Mouse (Mus musculus) MEL (cell line): ENCODE results near the gene Gys1. TPM values are rescaled to one million over a fixed set of nuclear protein-coding genes. Genes with fewer than 3 reads are reported as not detected.

ENCODE experiments used
- DNase-seq: peaks from one replicate; pipeline ENCODE4 v3.0.0; 2011; ENCODE audit warnings: low read depth, low spot score
- H3K27ac ChIP-seq: 2 replicates; pipeline ENCODE4 v1.5.1; 2012; ENCODE audit warnings: low read depth, mild to moderate bottlenecking, control low read depth, low read length, moderate library complexity; ENCODE audit not compliant: control insufficient read depth
- H3K27me3 ChIP-seq, 2 experiments: fragments of 150-350 bp in 1 of 2; sonication (generic) in 1 of 2; 2 replicates each; pipeline ENCODE4 v1.6.1; 2012; ENCODE audit warnings: low read length in 2 of 2, mild to moderate bottlenecking in 2 of 2, improper control_type of control experiment in 1 of 2, moderate library complexity in 1 of 2; ENCODE audit not compliant: insufficient read depth in 2 of 2, control insufficient read depth in 1 of 2
- H3K36me3 ChIP-seq, 2 experiments: 2 replicates each; pipeline ENCODE4 v1.6.1; 2012 to 2014; ENCODE audit warnings: low read length in 2 of 2, improper control_type of control experiment in 1 of 2, inconsistent platforms in 1 of 2, mild to moderate bottlenecking in 1 of 2; ENCODE audit not compliant: insufficient read depth in 2 of 2, control insufficient read depth in 1 of 2
- H3K4me1 ChIP-seq, 2 experiments: fragments of 150-350 bp in 1 of 2; sonication (generic) in 1 of 2; 2 replicates each; pipeline ENCODE4 v1.6.1; 2012; ENCODE audit warnings: low read length in 2 of 2, improper control_type of control experiment in 1 of 2, mild to moderate bottlenecking in 1 of 2; ENCODE audit not compliant: insufficient read depth in 2 of 2, control insufficient read depth in 1 of 2
- H3K4me3 ChIP-seq, 2 experiments: fragments of 150-350 bp in 1 of 2; sonication (generic) in 1 of 2; 2 replicates each; pipeline ENCODE4 v1.5.1; 2012; ENCODE audit warnings: low read depth in 2 of 2, low read length in 2 of 2, mild to moderate bottlenecking in 2 of 2, moderate library complexity in 2 of 2, control low read depth in 1 of 2, improper control_type of control experiment in 1 of 2; ENCODE audit not compliant: control insufficient read depth in 1 of 2, insufficient read depth in 1 of 2
- H3K79me2 ChIP-seq: 2 replicates; pipeline ENCODE4 v1.6.1; 2012; ENCODE audit warnings: mild to moderate bottlenecking, low read length, moderate library complexity; ENCODE audit not compliant: control insufficient read depth, poor library complexity, insufficient read depth
- H3K9ac ChIP-seq: 2 replicates; pipeline ENCODE4 v1.6.1; 2012; ENCODE audit warnings: low read depth, mild to moderate bottlenecking, control low read depth, low read length, moderate library complexity; ENCODE audit not compliant: control insufficient read depth, poor library complexity, severe bottlenecking
- H3K9me3 ChIP-seq: fragments of 150-350 bp; sonication (generic); replicated peaks from 2 replicates; pipeline ENCODE4 v1.6.1; 2012; ENCODE audit warnings: mild to moderate bottlenecking, low read length, improper control_type of control experiment, moderate library complexity; ENCODE audit not compliant: insufficient read depth
- BHLHE40 ChIP-seq: IDR thresholded peaks from 2 replicates; pipeline ENCODE4 v1.6.1; 2012; ENCODE audit warnings: low read depth, mild to moderate bottlenecking, inconsistent platforms, low read length, improper control_type of control experiment, borderline replicate concordance
- CHD2 ChIP-seq: IDR thresholded peaks from 2 replicates; pipeline ENCODE4 v1.6.1; 2011; ENCODE audit warnings: low read length, improper control_type of control experiment
- GABPA ChIP-seq: IDR thresholded peaks from 2 replicates; pipeline ENCODE4 v1.6.1; 2012; ENCODE audit warnings: low read depth, mild to moderate bottlenecking, inconsistent platforms, low read length, improper control_type of control experiment, moderate library complexity
- JUND ChIP-seq: IDR thresholded peaks from 2 replicates; pipeline ENCODE4 v1.6.1; 2011; ENCODE audit warnings: low read depth, mild to moderate bottlenecking, improper control_type of control experiment, low read length
- KAT2A ChIP-seq: conservative IDR thresholded peaks from 2 replicates; pipeline ENCODE4 v1.6.1; 2012; ENCODE audit warnings: low read depth, low read length, improper control_type of control experiment, inconsistent platforms
- MXI1 ChIP-seq: IDR thresholded peaks from 2 replicates; pipeline ENCODE4 v1.6.1; 2011; ENCODE audit warnings: mild to moderate bottlenecking, low read depth, low read length, improper control_type of control experiment
- MYC ChIP-seq: IDR thresholded peaks from 2 replicates; pipeline ENCODE4 v1.6.1; 2011; ENCODE audit warnings: low read depth, mild to moderate bottlenecking, low read length, improper control_type of control experiment, moderate library complexity
- NELFE ChIP-seq: IDR thresholded peaks from 2 replicates; pipeline ENCODE4 v1.6.1; 2011; ENCODE audit warnings: low read depth, low read length, improper control_type of control experiment
- SMC3 ChIP-seq: IDR thresholded peaks from 2 replicates; pipeline ENCODE4 v1.6.1; 2011; ENCODE audit warnings: low read depth, low read length, improper control_type of control experiment
- TCF12 ChIP-seq: IDR thresholded peaks from 2 replicates; pipeline ENCODE4 v1.6.1; 2014; ENCODE audit warnings: low read depth, mild to moderate bottlenecking, inconsistent platforms, low read length, improper control_type of control experiment, moderate library complexity
- USF1 ChIP-seq: IDR thresholded peaks from 2 replicates; pipeline ENCODE4 v1.6.1; 2014; ENCODE audit warnings: low read depth, mild to moderate bottlenecking, inconsistent platforms, low read length, improper control_type of control experiment, moderate library complexity
- USF2 ChIP-seq, 2 experiments: IDR thresholded peaks; 2 replicates each; pipeline ENCODE4 v1.6.1; 2011 to 2012; ENCODE audit warnings: improper control_type of control experiment in 2 of 2, low read length in 2 of 2, borderline replicate concordance in 1 of 2, inconsistent platforms in 1 of 2, low read depth in 1 of 2, mild to moderate bottlenecking in 1 of 2; ENCODE audit not compliant: insufficient read depth in 1 of 2
- ZKSCAN1 ChIP-seq: IDR thresholded peaks from 2 replicates; pipeline ENCODE4 v1.6.1; 2012; ENCODE audit warnings: low read depth, mild to moderate bottlenecking, inconsistent platforms, low read length, improper control_type of control experiment, moderate library complexity
- ZMIZ1 ChIP-seq: IDR thresholded peaks from 2 replicates; pipeline ENCODE4 v1.6.1; 2012; ENCODE audit warnings: low read depth, mild to moderate bottlenecking, inconsistent platforms, low read length, improper control_type of control experiment, moderate library complexity
- polyA plus RNA-seq, 2 experiments: library from polyadenylated mRNA; stranded (reverse) in 1 of 2; unstranded in 1 of 2; fragments of >175 nt in 1 of 2; fragments of >200 nt in 1 of 2; gene quantifications; 2 replicates each; pipeline versions ENCODE4 v1.2.1 to v1.2.4; 2012; ENCODE audit warnings: low replicate concordance in 2 of 2, low read depth in 1 of 2; ENCODE audit not compliant: insufficient read length in 2 of 2, insufficient read depth in 1 of 2, missing spikeins in 1 of 2
- total RNA-seq: library from RNA; depleted of rRNA; stranded (reverse); fragments of 300-350 nt; gene quantifications from 2 replicates; pipeline ENCODE4 v1.2.3, GENCODE M21; 2012

Gene Gys1
- total and polyA plus RNA-seq, 3 experiments: 12.8 to 46.9 TPM; not detected in 1

- no peak for TF ChIP-seq ZKSCAN1
Observed at GRCm38 (mm10) chr7:45489578-45489977, 54.9 kb downstream of the Gys1 start (continued).

- Histone ChIP-seq H3K27me3 (no peaks in the 10 kb centered on the region), H3K27ac (no peak overlapping the region), H3K9me3 (no peaks in the 10 kb centered on the region), H3K4me1 (peaks cover 8 to 31% of the 10 kb centered on the region in 2 experiments), H3K36me3 (peaks cover 0 to 25% of the 10 kb centered on the region in 2 experiments; a peak in 3 of 4 replicates), H3K79me2 (no peaks in the 10 kb centered on the region), H3K9ac (no peak overlapping the region), H3K4me3 (0 out of 4 replicates have a peak overlapping the region, but pooled peaks of 1 of the 2 experiments have one; percentile 13)
- DNase-seq: peak; percentile 35
- no peak for TF ChIP-seq KAT2A
- no peak for TF ChIP-seq BHLHE40
- no peak for TF ChIP-seq GABPA
- TF ChIP-seq JUND: no peak
- TF ChIP-seq USF2 (IDR thresholded peaks at IDR 0.05; ENCODE audit: borderline replicate concordance in 1 of 2, insufficient read depth in 1 of 2, low read depth in 1 of 2, low read length in 2 of 2): no peak
- no peak for TF ChIP-seq CHD2
- TF ChIP-seq TCF12: no peak
- TF ChIP-seq USF1: no peak
Observed at GRCm38 (mm10) chr7:45490822-45491221, 56.2 kb downstream of the Gys1 start.

GRCm38 (mm10) chr7:45491264-45491663 lies 56.6 kb downstream of the Gys1 start:
- H3K79me2 ChIP-seq: no peaks in the 10 kb centered on the region
- no peaks in the 10 kb centered on the region for H3K27me3 ChIP-seq
- H3K9me3 ChIP-seq: no peaks in the 10 kb centered on the region
- peaks cover 0 to 25% of the 10 kb centered on the region in 2 experiments; a peak in 3 of 4 replicates for H3K36me3 ChIP-seq
- H3K4me3 ChIP-seq: peak overlapping the region in 1 of 2 experiments; percentile 13; a peak in 1 of 4 replicates
- H3K27ac ChIP-seq: no peak overlapping the region
- H3K4me1 ChIP-seq: peaks cover 8 to 28% of the 10 kb centered on the region in 2 experiments
- peak; percentile 59 for DNase-seq
- H3K9ac ChIP-seq: no peak overlapping the region
- TF ChIP-seq ZMIZ1: peak; percentile 32; the same call in 1 of the 2 replicates
- TF ChIP-seq MXI1: no peak
- TF ChIP-seq ZKSCAN1: 0 out of 2 replicates have a peak, but pooled peaks have one; percentile 12
- no peak for TF ChIP-seq JUND
- TF ChIP-seq CHD2: no peak
- TF ChIP-seq MYC: no peak
- TF ChIP-seq NELFE: no peak
- no peak for TF ChIP-seq SMC3
